Mouse (Mus musculus): ENCODE measurements around the gene Cby1. TPM values are rescaled to one million over a fixed set of nuclear protein-coding genes. Genes with fewer than 3 reads are reported as not detected.
A peak's percentile ranks its signal among the peaks of the same experiment; 100 is the strongest.

The Cby1 gene
- 10 to 100 TPM; 22.7 to 26.0 TPM for total RNA-seq (2021)
- long read RNA-seq, experiment 1, transcript Cby1-201 (5 exons, 1,147 nt): major isoform, 38 of 44 reads
- long read RNA-seq, experiment 1, partial matches to known transcripts: 1 of 44 reads
- long read RNA-seq, experiment 1, other reads (novel, unspliced or antisense): 5 of 44 reads
- long read RNA-seq, experiment 2, transcript Cby1-201 (5 exons, 1,147 nt): major isoform, 25 of 29 reads
- long read RNA-seq, experiment 2, partial matches to known transcripts: 3 of 29 reads
- long read RNA-seq, experiment 2, other reads (novel, unspliced or antisense): 1 of 29 reads

DNA sequence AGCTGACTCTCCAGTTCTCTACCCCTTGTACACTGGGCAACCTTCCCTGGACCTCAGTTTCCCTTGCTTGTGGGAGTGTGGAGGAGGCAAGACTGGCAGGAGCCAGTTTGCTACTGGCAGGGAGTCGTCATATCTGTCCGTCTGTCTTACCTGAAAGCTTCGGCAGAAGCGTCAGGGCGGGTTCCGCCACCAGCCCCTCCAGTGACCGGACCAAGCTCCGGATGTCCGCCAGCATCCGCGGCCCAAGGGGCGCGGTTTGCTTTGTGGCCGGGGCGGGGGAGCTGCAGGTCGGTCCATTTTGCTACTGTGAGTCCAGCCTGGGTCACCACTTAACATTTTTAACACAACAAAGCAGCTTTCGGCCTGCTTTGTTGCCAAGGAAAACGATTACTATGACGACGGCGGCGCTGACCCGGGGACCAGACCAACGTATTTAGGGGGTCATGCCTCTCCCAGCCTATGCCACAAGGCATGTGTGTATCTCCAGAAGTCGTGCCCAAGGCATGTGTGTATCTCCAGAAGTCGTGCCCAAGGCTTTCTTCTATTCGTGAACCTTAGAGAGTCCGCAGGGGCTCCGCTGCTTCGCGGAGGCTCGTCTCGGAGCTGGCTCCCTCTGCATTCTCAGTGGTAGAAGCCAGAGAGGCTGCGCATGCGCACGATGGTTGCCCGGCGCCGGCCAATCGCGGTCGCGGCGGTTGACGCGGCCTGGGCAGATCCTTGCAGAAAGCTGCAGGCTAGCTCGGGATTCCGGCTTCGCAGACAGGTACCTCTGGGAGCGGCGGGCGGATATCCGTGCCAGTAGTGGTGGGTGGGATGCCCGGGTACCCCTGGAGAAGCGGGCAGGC, at the start of gene Cby1, which contains the start of gene Fam227a:
Gene Cby1 (plus strand): TSS at position 669 of the 845 bp plus-strand sequence.
Gene Fam227a (minus strand): TSS at position 426 of the 845 bp plus-strand sequence.
- peak; percentile 97 for DNase-seq

DNA sequence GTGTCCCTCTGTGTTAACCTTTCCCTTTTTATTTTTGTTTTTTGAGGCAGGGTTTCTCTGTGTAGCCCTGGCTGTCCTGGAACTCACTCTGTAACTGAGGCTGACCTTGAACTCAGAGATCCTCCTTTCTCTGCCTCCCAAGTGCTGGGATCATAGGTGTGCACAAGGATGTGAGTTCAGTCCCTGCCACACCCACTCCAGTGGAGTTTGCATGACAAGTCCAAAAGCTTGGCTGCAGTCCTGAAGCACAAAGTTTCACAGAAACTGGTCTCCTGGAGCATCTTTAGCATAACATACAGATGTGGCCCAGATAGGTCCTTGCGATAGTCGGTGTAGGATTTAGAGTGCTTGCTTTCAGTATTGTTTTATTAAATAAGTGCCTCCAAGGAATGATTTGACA, 49.8 kb upstream of the Cby1 start:
- no peak for DNase-seq

GRCm38 (mm10) chr15:79615501-79615900, 43.5 kb upstream of the Cby1 start:
- DNase-seq: peak; percentile 19

GRCm38 (mm10) chr15:79616729-79617128, 42.3 kb upstream of the Cby1 start:
- no peak for DNase-seq

DNA sequence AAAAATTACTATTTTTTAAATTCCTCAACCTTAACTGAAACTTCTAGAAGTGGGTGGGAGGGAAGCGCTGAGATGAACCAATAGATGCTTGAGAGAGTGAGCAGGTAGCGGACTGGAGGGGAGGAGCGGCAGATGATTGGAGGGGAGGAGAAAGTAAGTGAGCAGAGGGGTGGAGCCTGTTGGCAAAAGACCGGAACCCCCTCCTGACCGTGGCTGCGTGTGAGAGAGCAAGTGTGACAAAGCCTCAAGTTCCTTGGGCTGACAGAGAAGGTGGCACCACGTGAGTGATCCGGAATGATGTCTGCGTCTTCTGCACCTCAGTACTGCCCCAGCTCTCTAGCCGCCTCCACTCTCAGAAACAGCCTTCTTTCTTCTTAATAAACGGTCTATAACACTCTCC, 41.9 kb upstream of the Cby1 start:
- no peak for DNase-seq

- no peak for DNase-seq
Measured at GRCm38 (mm10) chr15:79618456-79618855, 40.5 kb upstream of the Cby1 start.

DNA sequence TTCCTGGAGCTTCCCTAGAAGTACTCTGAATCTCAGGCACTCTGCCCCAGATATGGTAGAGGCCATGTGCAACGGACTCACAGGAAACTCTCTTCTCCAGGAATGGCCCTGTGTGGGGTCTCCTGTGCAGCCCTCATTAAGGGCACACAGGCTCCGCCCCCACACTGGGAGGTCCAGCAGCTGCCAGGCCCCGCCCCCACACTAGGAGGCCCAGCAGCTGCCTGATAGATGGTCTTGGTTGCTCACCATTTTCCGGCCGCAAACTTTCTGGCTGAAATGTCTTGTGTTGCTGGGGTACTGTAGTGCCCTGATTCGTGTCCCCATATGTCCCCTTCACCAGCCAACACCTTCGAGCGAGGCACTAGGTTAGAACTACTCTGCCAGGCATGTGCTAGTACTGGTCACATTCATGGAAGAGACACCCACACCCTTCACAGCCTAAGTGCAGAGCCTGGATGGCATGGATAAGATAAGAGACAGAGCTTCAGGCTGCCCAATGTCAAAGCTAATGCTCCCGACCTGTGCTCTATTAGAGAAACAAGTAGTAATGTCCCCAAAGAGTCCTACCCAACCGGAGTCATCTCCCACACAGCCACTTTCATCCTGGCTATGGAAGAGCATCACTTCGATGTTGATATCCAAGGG, 39.1 kb upstream of the Cby1 start:
- DNase-seq: no peak

- no peak for DNase-seq
Measured at GRCm38 (mm10) chr15:79630471-79630870, 28.5 kb upstream of the Cby1 start.

GRCm38 (mm10) chr15:79641135-79641817, 17.7 kb upstream of the Cby1 start:
- DNase-seq: no peak

- no peak for DNase-seq
Measured at GRCm38 (mm10) chr15:79645483-79645882, 13.5 kb upstream of the Cby1 start.

- DNase-seq: no peak
Measured at GRCm38 (mm10) chr15:79648130-79648529, 10.9 kb upstream of the Cby1 start.

- peak; percentile 51 for DNase-seq
Measured at GRCm38 (mm10) chr15:79650569-79650968, 8.4 kb upstream of the Cby1 start.

GRCm38 (mm10) chr15:79651481-79651880, 7.5 kb upstream of the Cby1 start:
- DNase-seq: peak; percentile 41

DNA sequence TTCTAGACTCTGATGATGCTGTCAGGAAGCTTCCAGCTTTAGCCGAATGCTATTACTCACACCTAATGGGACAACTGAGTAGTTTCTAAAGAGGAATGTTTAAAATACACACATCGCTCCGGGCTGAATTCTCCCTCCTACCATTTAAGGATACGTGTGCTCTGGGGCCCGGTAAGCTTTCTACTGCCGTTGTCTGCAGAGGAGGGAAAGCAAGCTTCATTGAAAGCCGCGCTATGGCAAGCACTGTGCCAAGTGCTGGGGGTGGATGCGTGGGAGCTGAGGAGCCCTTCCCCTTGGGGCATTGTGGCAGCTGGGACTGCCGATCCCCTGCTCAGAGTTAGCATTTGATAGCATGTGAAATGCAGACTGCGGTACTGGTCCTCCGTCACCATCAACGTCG, 2.5 kb upstream of the Cby1 start:
- no peak for DNase-seq

GRCm38 (mm10) chr15:79657837-79658530, 1.0 kb upstream of the Cby1 start:
- DNase-seq: peak; percentile 88

GRCm38 (mm10) chr15:79661852-79662251, 2.9 kb downstream of the Cby1 start:
- peak; percentile 32 for DNase-seq

- DNase-seq: no peak
Measured at GRCm38 (mm10) chr15:79664666-79665065, 5.7 kb downstream of the Cby1 start.

GRCm38 (mm10) chr15:79669195-79669594, 10.2 kb downstream of the Cby1 start:
- peak; percentile 52 for DNase-seq

DNA sequence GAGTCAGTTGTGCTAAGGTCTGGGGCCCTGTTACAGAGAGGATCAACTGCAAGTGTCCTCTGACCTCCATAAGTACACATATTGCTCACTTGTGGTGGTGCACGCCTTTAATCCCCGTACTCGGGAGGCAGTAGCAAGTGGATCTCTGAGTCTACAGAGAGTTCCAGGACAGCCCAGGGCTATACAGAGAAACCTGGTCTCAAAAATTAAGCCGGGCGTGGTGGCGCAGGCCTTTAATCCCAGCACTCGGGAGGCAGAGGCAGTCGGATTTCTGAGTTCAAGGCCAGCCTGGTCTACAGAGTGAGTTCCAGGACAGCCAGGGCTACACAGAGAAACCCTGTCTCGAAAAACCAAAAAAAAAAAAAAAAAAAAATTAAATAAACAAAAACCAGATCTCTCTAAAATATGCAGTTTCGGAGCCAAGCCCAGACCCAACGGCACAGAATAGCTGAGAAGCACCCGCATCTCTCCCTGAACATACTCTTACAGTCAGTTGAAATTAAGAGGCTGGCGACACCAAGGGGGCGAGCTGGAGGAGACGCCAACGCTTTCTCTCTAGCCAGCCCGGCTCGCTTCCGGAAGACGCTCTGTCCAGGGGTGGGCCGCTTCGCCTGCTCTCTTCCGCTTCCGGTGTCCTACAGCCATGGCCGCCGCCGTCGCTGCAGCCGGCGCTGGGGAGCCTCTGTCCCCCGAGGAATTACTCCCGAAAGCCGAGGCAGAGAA, 11.4 kb downstream of the Cby1 start, which contains the start of gene Tomm22:
Gene Tomm22 (plus strand): TSS at position 613 of the 723 bp plus-strand sequence.
- peak; percentile 93 for DNase-seq

- no peak for DNase-seq
Measured at GRCm38 (mm10) chr15:79670972-79671299, 11.9 kb downstream of the Cby1 start.

DNA sequence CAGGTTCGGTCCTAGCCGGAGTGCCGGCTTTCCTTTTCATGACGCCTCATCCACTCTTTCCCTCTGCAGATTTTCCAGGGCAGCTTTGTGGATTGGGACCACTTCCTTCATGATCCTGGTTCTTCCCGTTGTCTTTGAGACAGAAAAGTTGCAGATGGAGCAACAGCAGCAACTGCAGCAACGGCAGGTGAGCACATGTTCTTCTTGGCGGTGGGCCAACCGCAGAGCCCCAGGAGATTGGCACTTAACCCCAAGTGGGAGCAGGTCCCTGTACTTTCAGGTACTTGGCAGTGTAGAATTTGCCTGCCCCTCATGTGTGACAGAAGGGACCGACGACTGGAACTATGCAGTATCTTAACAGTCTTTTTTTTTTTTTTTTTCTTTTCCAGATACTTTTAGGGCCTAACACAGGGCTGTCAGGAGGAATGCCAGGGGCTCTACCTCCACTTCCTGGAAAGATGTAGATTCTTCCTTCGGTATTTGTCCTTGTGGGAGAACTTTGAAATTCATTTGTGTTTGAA, 12.9 kb downstream of the Cby1 start:
- DNase-seq: peak; percentile 56

Measured in adrenal gland, postnatal 10 days (tissue).